Mouse (Mus musculus) embryonic fibroblast, embryonic 13.5 days (primary cell): Measurements from ENCODE around the gene Cited1.

ENCODE experiments used
- CTCF ChIP-seq: IDR thresholded peaks from 2 replicates; pipeline ENCODE4 v1.5.1; 2011; ENCODE audit warnings: mild to moderate bottlenecking, control low read depth, low read length, moderate library complexity, borderline replicate concordance; ENCODE audit not compliant: insufficient read depth
- POLR2A ChIP-seq: IDR thresholded peaks from 2 replicates; pipeline ENCODE4 v1.6.1; 2011; ENCODE audit warnings: low read depth, mild to moderate bottlenecking, control low read depth, low read length, moderate library complexity

GRCm38 (mm10) chrX:102284889-102285288 lies 32.9 kb upstream of the Cited1 start:
- TF ChIP-seq CTCF (no peak), POLR2A (no peak)
